Mouse (Mus musculus) cerebellum, postnatal 25 days (tissue): ENCODE measurements around the gene Unc5c.
A peak's percentile ranks its signal among the peaks of the same experiment; 100 is the strongest.

Source experiments
- DNase-seq, 2 experiments: peaks; one replicate each; pipeline ENCODE4 v3.0.0; 2021; ENCODE audit warnings: mixed read lengths in 2 of 2

The Unc5c gene

DNA sequence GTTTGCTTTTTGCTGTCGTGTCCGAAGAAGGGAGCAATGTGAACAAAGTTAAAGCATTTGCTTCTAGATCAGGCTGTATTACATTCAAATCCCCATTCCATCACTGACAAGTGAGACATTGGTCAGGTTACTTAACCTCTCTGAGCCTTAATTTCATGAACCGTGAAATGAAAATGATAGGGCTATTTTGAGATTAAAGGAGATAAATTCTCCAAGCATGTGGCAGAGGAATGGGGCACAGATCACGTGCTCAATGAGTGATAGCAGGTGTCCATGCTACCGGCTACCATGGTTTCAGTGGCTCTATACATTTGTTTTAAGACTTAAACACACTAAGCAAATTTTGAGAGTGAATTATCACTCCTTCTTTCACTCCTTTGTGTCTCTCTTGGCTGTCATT is 254.0 kb downstream of the Unc5c start:
- no peak for DNase-seq

DNA sequence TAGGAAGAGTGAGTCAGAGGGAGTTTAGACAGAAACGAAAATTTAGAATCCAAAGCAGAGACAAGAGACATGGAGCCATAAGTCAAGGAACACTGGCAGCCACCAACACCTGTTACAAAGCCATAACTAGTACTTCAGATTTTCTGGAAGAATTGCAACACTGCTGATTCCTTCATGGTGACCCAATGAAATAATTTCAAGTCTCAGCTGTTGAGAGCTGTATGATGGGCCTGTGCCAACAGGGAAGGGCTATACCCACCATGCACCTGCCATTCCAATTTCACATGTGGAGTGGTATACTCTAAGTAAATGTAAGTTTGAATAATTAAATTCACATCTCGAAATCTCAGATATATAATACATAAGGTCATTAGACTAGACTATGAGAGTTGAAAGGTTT is 259.5 kb downstream of the Unc5c start:
- DNase-seq: no peak

DNA sequence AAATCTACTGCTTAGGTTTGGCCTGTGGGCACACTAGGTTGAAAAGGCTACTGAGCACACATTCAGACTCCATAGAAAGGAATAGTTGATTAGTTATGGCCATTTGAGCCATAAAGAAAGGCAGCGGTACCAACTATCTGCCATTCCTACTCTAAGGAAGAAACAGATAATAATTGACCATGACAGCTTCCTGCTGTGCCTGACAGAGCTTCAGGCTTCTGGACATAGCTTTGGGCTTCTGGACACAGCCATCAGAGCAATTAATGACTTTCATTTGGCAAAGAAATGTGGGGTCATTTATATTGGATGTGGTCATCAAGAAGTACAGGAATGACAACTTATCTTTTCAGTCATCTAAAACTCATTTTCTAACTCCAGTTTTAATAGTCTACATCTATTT is 260.4 kb downstream of the Unc5c start:
- no peak for DNase-seq

DNA sequence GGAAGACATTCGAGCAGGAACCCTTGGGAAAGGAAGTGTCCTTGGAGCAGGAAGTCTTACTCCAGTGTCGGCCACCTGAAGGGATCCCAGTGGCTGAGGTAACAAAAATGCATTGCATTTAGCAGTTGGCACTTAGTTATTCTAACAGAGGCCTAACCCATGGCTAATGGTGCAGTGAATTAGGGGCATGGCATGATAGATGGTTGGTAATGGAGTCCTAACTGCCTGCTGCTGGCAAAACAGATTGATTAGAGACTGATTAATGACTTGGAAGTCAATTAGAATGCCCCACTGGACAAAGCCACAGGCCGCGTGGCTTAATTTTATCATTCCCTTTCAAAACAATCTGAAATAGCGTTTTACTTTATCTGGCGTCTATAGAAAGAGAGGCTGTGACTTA is 268.8 kb downstream of the Unc5c start:
- DNase-seq: no peak

DNA sequence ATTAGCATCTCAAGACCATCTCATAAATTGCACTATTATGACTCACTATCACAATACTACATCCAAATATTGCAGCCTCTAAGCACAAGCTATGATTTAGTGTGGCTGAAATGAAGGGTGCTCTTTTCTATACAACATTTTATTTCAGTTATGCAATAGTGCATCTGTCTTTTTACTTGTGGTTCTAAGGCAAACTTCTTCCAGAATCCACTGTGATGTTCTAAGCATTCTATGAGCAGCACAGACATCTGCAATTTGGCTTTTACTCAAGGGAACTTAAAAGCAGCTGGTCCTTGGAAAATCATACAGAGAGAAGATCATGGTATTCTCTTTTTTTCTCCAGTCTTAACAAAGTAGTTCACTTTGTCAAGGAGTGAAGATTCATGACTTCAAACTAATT is 270.3 kb downstream of the Unc5c start:
- no peak for DNase-seq

DNA sequence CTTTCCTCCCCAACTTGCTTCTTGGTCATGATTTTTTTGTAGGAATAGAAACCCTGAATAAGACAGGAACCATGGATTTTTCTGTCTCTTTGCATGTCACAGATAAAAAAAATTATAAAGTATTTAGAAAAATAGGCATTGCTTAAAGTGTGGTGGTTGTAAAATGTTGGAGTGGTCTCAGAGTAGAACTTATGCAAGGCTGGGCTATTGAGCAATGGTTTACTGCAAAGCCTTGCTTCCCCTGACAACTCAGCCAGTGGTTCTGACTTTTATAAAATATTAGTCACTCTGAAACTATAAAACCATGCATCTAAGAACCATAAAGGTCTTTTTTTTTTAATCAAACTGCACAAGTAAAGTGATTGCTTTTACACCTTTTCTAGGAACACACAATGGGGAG is 280.3 kb downstream of the Unc5c start:
- DNase-seq: no peak

DNA sequence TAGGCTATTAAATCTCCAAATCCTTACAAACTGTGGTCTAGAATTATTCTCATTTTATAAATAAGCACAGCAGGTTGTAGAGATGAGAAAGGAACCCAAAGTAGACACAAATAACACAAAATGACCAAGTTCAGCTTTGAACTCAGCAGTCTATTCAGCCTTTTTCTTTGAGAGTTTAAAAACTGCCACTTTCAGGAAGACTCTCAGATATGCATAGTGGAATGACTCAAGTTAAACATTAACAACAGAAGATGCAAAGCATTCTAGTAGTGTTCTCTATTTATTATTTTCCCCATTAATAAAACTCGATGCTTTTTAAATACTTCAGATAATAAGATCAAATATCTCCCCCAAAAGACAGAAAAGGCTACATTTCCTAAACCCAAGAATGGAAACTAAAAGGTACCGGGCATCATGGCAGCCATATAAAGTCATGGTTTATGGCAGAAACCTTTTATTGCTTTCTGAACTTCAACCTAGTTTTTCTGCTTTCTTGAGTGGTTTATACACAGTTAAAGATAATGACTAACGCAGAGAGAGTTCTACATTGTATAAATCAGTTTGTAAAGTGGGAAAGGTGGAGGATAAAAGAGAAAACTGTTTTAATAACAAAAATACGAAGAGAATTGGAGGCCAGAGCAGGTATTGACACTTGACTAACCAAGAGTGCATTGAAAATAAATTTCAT is 283.8 kb downstream of the Unc5c start:
- no peak for DNase-seq

DNA sequence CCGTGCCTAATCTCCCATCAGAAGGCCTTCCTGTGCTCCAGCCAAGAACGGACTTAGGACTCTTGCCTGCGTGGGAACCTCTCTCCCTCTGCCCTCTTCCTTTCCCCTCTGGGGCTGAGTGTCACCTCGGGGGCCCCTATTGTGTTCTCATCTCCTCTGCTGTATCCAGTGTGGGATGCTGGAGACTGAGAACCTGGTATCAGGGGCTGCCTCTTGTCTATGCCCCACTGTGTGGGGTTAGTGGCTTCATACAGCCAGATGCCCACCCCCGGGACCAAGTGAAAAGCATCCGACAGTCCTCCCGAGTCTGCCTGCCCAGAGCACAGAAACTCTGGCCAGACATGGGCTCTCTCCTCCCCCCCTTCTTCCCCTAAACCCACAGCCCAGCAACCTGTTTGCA is 287.2 kb downstream of the Unc5c start:
- no peak for DNase-seq

DNA sequence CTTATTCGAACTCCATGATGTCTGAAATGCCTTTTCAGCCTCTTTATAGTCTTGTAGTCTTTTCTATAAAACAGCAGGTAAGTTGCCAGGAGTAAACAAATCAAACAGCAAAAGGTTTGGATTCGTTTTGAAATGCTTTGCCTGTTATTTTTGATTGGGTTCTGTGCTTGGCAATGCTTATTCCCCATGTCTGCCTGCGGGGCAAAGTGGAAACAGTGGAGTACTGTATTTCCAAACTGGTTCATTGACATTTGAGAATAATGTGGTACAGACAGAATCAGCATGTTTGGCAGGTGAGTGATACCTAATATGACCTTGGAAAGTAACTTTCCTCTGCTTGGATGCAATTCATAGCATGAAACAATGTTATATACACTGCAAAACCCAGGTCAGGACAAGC is 292.2 kb downstream of the Unc5c start:
- no peak for DNase-seq

DNA sequence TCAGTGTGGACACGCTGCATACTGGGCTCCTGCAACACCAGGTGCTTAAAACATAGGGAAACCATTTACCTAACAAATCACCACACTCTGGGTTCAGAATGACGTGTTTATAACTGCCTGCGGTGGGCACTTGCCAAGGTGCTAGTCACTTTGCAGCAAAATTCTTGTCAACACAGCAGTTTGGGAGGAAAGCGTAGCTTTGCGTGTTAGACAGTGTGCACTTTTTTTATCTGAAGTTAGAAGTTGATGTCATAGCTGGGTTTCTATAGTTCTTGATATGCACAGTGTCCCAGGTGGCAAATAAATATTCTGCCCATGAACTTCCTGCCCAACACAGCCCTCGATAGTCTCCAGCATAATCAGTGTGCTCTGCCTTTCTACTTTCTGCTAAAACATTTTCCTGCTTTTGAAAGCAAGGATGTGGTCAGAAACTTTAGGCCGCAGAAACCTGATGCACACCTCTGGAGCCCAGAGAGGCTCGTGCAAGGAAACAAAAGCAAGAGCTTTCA is 313.4 kb downstream of the Unc5c start:
- no peak for DNase-seq

DNA sequence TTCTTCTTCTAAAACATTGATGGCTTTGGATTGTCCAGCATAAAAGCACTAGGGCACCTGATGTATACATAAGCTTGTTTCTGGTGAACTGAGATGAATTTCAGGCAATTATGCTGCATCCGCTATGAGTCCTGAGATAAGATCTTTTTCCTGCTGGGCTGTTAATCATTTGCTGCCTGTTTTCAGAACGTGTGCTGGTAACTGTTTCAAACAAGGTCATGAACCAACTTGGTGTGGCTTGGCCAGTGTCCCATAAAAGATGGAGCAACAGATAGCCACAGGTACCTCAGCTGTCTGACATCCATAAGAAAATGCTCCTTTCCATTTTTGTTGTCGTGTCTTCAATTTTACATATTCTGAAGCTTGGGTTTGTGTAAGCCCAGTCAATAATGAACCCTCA is 314.2 kb downstream of the Unc5c start:
- DNase-seq: no peak

DNA sequence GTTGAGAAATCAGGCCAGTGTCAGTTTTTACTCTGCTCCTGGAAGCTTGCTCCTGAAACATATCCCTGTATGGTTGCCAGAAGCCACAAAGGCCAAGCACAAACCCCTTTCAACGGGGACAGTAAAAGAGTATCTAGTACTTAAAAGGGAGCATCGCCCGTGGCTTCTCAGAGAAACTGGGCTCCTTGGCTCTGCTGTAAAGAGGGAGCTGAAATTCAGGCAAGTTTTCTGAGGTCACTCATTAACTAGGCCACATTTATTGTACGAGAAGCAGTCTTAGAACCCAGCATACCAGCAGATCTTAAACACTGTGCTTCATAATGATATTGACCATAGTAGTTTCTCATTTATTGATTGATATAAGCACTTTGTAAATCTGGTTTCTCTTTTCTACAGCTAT is 317.5 kb downstream of the Unc5c start:
- DNase-seq: peak in 1 of 2 experiments; percentile 20

DNA sequence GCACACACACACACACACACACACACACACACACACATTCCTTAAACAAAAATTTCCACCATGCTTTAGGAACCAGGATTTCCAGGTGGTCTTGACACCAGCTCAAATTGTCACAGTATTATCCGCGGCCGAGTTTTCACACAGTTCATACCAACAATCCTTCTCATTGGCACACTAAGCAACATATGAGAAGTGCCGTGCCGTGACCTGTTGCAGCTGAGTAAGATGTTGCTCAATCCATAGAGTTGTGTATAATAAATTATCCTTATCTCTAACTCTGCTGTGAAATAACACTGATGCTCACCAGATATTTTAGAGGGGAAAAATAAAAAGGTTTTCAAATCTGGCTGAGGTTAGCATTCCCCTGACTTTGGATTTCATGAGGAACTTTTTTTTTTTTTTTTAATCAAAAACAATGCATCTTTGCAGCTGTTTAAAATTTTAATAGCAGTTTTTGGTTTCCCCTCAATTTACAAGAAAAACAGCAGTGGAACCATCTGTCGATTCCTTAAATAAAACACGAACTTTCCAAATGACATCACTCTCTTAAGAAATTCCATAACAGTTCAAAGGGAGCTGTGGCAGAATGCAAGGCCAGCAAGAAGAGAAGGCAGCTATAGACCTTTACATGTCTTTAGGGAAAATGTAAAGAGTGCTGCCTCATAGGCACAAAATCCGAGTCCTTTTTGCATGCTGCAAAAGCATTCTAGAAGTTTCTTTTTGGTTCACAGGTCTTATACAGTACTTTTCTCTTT is 326.2 kb downstream of the Unc5c start:
- DNase-seq: no peak

DNA sequence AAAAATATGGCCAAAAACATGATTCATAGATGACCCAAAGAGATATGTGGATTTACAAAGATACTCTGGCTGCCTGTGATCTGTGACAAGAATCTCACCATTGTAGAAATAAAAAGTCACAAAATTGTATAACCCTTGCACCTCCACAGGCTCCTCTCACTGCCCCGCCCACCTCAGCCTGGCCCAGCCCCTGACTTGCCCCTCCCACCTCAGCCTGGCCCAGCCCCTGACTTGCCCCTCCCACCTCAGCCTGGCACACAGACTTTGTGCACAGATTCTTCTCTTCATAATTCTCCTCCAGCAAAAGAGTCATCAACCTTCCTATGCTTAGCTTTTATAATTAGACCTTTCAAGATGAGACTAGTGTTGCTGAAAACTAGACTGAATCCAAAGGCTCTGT is 327.1 kb downstream of the Unc5c start:
- peak in 1 of 2 experiments; percentile 42 for DNase-seq

DNA sequence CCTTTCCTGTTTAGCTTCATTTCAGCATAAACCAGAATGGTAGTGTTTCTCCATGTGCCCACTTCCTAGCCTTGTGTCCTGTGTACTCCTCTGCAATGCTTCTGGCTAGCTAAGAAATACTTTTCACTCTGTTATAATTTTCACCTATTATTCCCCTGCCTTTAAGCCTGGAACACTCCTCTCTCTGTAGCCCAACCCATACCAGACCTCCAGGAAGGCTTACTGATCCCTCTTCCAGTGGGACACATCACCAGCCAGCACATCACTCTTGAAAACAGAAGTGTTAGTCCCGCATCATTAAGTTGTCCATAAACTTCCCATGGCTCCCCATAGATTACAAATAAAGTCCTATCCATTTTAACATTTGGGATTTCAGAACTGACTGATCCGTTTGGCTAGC is 328.7 kb downstream of the Unc5c start:
- DNase-seq: no peak

DNA sequence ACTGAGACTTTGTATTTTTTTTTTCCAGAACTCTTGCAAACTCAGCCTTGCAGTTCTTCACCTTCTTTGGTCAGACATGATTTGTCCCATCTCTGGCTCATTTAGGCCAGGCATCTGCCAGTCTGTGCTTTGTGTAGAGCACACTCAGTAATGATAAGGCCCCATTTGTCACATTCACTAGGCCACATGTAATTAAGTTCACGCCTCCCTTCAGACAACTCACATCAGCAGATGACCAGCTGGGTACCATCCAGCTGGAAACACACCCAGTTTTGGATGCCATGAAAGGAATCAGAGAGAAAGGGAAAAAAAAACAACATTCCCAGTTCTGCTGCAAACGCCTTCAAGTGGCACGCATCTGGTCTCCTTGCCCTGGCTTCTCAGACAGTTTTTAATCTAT is 329.4 kb downstream of the Unc5c start:
- DNase-seq: no peak

DNA sequence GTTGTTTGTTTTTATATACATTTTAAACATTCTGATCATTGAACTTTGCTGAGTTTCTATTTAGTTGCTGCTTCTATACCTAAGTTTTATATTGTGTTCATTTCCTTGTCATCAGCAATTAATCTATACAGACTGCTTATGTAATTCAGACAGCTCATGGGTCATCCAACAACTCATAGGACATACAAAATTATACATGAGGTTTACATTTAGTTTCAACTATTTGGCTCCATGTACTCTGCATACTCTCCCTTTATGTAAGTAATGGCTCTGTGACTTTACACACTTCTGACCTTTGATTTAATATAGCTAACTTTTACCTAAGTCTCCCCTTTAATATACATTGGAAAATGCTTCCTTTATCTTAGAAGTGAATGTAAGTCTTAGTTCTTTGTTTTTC is 332.4 kb downstream of the Unc5c start:
- DNase-seq: no peak

DNA sequence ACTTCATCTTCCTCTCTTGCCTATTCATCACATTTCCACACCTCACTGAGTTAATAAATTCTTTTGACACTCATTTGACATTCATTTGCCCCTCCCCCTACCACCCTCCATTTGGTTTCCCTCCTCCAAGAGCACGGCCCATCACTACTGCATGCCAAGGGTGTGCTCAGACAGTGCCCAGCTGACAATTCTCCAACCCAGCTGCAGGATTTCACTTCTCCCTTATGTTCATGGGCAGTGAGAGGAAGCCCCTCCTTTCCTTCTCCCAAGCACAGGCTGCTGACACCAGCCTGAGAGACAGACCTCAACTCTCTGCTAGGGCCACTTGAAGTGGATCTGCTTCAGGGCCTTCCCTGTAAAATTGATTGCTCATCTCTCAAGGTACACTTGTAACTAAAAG is 332.8 kb downstream of the Unc5c start:
- DNase-seq: no peak

DNA sequence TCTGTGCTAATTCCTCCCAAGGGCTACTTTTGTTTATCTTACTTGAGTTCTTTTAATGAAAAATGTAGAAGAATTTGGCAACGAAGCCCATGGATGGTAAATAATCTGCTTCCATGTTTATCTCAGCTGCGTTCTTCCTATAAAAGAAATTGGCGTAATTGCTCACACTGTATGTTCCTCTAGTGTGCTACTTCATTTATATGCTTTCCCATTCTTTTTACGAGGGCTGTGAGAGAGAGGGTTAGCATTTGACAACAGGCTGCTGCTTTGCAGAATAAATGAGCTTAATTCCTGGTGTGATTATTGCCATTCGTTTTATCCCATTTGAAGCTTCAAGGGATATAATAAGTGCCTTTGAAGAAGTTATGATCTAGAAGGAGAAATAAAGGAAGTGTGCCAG is 339.1 kb downstream of the Unc5c start:
- DNase-seq: no peak

DNA sequence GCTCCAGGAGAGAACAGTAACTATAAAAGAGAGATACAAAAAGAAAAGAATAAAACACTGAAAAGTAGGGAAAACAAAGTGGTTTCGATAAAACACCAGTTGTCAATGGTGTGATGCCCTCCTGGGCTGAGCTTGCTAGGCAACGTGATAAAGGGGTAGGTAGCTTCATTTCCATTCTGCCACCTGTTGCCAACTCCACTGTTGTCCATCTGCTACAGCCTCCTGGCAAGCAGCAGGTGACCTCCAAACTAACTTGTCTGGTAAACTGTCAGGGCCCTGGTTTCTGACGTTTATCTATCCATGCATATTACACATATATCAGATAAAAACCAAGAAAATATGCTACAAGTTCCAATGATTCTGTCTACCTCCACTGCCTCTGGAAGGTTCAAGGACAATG is 344.6 kb downstream of the Unc5c start:
- peak; percentile 56 to 71 for DNase-seq

DNA sequence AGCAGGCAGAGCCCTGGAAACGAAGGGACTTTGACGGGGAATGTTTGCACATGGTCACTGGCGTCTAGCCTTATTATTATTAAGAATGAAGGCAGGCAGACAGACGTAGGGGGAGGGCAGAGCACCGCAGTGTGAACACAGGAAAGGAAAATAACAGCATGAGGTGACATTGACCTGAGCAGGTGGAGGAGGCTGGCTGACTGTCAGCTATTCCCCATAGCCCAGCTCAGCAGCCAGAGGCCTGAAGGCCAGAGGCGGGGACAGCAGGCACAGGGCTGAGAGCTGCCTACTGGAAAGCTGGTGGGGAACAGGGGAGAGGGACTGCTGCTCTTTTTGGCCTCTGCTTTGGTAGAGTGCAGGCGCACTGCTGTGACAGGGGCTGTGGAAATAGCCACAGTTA is 345.9 kb downstream of the Unc5c start:
- DNase-seq: peak; percentile 69 to 75

DNA sequence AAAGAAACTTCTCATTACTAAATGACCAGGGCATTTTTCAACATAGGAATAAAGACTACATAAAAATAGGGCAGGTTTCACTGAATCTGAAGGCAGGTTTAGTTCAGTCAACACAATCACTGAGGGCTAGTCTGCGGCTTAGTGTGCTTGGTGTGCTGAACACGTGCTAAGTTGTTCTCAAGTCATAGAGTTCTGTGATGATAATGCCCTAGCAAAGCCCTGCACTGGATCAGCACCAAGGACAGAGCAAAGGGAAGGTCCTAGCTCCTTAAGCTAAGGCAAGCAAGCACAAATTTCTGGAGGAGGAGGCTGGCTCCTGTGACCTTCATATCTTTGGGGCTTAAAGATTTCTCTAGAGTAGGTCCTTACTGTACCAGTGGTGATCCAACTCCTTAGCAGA is 346.3 kb downstream of the Unc5c start:
- DNase-seq: peak in 1 of 2 experiments; percentile 26

DNA sequence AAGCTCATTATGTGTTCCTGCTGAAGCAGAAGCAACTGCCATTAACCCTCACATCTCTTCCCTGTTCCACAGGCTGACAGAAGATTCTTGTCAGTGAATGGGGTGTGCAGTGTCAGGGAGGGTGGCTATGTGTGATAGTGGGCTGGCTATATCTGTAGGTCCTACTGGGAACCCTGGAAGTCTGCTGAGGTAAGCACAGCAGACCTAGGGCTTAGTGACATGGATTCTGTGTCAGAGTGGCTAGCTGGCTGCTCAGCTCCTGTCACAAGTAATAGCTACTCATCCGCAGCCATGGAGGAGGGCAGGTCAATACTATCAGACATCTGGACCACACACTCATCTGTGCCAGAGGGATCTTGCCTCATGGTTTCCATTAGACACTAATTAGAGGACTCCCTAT is 349.8 kb downstream of the Unc5c start:
- no peak for DNase-seq

DNA sequence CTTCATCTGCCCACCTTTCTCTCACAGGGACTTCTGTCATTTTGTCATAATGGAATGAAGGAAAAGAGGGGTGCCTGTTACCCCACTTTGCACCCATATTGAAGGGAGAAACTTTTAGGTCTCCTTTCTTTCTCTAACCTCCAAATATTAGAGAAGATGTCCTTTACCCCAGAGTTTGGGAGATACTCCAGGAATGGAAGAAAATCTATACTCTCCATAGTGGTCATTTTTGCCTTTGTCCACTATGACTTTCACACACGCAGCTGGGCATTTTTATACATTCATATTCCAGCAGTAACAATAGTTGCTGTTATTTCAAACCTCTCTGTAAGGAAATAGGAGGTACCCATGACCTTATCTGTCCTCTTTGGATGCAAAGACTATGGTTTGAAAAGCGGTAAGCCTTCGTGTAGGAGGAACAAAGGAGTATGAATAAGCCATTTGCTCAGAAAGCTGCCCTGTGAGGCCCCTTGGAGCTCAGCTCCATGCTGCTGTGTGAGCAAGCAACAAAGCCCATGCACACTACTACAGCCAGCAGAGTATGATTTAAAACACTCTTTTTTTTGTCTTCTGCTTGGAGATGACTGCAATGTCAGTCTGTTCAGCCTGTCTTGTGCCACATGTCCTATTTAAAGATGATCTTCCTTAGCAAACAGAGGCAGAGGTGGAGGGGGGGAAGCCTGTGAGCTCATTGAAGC is 353.7 kb downstream of the Unc5c start:
- no peak for DNase-seq
